Mouse (Mus musculus): Measurements from ENCODE around the gene Polh.

Polh gene

DNA sequence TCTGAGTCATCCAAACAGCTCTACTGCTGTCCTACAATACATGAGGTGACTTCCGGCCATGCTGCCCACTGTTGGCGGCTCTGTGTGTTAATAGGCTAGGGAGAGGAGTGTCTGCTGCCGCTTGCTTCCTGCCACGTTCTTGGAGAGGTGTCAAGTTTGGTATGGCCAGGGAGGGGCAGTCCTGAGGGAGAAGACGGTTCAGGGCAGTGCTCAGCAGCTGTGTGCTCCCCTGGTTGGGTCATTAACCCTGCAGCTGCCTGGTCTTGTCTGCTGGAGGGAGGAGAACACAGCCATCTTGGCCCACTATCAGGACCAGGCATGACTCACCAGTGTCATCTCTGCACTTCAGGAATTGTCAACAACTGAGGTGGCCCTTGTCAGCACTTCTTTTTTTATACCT is 34.1 kb downstream of the Polh start:
- DNase-seq (ENCODE audit: low read depth, low spot score) = no peak

DNA sequence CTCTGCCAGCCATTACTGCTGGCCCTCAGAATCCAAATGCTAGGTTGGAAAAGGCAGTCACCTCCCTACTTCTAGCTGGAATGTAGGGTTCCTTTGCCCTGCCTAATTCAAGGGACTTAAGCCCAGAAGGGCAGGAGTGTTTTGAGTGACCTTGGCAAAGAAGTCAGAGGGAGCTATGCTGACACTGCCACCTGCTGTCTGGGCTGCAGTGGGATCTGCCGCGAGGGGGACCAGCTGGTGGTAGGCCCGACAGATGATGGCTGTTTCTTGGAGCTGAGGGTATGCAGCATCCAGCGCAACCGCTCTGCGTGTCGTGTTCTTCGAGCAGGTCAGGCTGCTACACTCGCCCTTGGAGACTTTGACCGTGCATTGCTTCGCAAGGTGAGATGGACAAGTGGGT is 35.4 kb downstream of the Polh start:
- no peak for DNase-seq (ENCODE audit: low read depth, low spot score)

DNA sequence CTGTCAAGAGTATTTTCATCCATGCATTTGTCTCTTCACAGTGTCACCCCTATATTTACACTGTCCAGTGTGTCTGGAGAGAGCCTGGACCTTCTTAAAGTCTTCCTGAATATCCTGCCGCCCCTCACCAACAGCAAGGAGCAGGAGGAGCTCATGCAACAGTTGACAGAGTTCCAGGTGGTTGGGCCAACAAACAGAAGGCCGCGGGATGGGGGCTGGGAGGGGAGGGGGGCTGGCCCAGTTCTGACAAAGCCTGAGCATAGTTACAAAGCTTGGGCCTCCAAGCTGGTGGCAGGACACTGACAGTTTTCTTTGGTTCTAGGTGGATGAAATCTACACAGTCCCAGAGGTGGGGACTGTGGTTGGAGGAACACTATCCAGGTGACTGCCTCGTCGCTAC is 36.2 kb downstream of the Polh start:
- no peak for DNase-seq (ENCODE audit: low read depth, low spot score)

DNA sequence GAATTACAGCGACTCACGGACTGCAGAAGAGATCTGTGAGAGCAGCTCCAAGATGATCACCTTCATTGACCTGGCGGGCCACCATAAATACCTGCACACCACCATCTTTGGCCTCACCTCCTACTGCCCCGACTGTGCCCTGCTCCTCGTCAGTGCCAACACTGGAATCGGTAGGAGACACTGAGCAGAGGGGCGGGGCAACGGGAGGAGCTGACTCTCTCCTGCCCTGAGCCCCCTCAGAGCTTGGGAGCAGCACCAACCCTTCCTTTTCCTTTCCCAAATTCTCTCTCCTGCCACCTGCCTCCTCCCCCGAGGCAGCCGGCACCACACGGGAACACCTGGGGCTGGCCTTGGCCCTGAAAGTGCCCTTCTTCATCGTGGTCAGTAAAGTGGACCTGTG is 37.0 kb downstream of the Polh start:
- no peak for DNase-seq (ENCODE audit: low read depth, low spot score)

DNA sequence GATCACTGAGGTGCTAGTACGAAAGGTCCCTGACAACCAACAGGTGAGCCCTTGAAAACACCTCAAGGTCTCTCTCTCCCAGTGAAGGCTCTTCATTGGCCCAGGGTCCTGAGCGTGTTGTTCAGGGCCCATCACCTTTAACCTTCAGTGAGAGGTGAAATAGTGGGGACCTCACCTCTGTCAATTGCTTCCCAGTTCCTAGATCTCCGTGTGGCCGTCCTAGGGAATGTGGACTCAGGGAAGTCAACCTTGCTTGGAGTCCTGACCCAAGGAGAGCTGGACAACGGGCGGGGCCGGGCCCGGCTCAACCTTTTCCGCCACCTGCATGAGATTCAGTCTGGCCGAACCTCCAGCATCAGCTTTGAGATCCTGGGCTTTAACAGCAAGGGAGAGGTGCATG is 37.7 kb downstream of the Polh start:
- no peak for DNase-seq (ENCODE audit: low read depth, low spot score)

DNA sequence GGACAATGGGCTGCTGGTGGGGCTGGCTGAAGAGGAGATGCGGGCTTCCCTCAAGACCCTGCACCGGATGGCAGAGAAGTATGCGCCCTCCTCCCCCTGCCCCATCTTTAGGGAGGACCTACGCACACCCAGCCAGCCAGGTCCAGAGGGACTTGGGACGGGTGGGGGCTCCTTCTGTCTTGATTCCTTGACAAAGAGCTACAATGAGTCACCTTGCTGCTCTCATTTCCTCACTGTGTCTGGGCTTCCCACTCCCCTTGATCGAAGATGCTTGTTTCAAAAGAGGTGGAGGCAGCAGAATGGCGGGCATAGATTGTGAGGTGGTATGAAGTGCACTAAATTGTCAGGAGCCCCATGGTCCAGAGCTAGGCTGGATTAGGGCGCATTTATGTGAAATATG is 38.1 kb downstream of the Polh start:
- DNase-seq (ENCODE audit: low read depth, low spot score) = no peak

DNA sequence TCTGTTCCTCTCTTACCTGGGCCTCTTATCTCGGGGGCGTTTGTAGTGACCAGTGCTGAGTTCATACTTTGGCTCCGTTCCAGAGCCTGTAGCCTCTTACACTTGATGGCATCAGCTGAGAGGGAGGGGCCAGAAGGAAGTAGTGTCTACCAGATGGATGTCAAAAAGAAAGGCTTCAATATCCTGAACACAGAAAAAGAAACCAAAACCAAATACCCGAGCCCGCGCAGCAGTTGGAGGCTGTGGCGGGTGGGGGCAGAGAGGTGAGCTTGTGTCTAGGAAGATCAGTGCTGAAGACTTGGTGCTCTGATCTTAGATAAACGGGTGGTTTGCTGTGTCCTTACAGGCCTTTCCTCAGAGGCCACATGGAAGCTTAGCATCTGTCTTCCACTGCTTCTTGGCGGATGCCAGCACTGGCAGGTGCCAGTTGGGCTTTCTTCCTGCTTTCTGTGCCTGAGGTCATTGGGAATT is 39.5 kb downstream of the Polh start:
- DNase-seq (ENCODE audit: low read depth, low spot score) = no peak

DNA sequence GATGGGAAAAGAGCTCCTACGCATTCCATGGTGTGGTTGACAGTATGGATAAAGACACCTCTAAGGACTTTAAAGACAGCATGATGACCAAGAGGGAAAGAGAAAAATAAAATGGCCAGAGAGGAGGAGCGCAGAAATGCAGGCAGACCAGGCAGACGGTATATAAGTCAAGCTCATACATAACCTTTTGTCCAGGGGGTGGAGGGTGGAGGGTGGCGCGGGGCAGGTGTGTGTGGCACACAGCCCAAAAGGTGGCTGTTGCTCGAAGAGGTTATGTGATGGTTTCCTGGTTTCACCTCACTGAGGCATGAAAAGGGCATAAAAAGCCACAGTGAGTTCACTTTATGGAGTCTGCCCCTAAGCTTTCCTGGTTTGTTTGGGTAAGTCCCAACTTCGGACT is 39.9 kb downstream of the Polh start:
- no peak for DNase-seq (ENCODE audit: low read depth, low spot score)

DNA sequence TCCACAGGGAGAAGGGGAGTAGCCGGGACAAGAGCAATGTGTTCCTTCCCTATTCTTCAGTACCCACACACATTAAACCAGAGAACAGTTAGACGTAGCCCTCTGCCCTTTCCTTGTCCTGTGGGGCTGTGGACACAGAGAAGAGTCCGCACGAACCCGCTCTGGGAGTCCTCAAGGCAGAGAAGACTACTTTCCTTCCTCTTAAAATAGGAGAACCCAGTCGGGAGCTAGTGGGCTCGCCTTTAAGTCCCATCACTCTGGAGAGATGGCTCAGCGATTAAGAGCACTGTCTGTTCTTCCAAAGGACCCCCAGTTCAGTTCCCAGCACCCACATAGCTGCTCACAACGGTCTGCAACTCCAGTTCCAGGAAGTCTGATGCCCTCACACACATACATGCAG is 40.7 kb downstream of the Polh start:
- no peak for DNase-seq (ENCODE audit: low read depth, low spot score)

DNA sequence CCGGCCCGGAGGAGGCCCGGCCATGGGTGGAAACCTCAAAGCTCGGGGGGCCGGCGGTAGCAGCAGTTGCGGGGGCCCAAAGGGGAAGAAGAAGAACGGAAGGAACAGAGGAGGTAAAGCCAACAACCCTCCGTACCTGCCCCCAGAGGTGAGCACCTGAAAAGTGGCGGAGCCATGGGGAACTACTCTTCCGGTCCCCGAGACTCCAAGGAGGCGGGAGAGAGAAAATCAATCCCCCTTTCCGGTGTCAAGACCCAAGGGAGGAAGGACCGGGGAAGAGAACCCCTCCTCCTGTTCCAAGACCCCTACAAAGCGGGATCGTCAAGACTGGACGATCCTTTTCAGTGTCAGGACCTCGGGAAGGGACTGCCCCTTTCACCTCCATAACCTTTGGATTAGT is 41.3 kb downstream of the Polh start:
- DNase-seq (ENCODE audit: low read depth, low spot score) = no peak

DNA sequence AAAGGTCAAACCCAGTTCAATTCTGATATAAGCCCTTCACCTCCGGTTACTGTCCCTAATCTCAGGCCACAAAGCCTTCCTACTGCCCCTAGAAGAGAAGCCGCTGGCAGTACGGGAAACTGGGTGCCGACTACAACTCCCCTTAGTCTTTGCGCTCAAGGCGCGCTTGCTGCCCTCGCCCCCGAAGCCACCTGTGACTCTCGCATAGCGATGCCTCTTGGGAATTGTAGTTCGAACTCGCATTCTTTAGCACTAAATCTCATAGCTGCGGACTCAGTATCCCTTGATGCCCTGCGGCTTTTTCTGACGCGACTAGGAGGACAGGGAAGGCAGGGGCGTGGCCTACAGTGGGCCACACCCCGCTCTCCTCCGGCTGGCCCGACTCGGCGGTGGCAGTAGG is 41.8 kb downstream of the Polh start, which contains the start of gene Gtpbp2:
Gene Gtpbp2, plus strand, starts transcription at position 347 of the 400 bp plus-strand sequence.
- peak; percentile 99 for DNase-seq (ENCODE audit: low read depth, low spot score)

DNA sequence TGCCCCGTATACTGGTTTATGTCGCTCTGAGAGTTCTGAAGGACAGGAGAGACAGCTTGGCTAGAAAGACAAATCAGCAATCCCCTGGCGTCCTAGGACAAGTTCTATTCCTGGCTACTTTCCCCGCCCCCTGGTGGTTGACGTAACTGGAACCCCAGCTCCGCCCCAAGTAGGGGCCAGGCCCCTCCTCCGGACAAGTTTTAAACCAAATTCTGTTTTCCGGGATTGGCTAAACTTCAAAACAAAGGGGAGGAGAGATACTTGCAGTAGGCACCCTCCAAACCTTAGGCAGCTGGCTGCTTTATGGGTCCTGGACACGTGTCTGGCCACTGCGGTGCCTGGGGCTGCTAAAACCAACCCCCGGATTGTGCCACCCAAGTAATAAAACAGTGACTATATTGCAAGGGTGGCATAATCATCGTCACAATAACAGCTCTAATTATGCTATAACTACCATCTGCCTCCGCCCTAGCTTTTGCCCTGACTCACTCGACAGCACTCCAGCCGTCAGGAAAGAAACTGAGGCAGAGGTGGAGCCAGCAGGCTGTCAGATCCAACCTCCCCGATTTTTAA is 42.3 kb downstream of the Polh start:
- peak; percentile 95 for DNase-seq (ENCODE audit: low read depth, low spot score)

DNA sequence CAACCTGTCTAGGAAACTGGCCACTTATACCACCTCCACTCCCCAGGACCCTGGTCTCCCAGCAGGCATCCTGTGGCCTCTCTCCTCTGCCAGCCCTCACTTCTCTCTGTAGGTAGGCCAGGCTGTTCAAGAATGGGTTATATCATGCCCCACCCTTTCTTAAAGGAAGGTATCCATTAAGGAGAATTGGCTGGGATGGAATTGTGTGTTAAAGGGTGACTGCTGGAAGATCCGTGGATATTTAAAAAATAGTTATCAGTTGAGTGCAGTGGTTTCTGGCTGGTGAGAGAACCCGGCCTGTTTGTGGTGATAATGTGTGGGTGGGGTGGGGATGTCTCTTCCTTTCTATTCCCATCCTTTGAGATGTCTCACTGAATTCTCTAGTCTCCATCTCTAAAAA is 43.2 kb downstream of the Polh start:
- no peak for DNase-seq (ENCODE audit: low read depth, low spot score)

DNA sequence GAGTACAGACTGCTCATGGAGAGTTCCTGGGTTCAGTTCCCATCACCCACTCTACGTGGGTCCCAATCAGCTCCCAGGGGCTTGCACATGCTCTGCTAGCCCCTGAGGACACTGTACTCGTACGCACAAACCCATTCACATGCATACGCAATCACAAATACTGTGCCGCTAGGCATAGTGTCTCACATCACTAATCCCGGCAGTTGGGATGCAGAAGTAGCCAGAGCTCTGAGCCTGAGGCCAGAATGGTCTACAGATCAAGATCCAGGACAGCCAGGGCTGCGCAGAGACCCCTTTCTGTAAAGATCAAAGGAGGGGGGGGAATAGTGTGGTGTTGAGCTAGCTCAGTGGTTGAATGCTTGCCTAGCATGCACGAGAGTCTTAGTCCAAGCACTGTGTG is 45.3 kb downstream of the Polh start:
- no peak for DNase-seq (ENCODE audit: low read depth, low spot score)

DNA sequence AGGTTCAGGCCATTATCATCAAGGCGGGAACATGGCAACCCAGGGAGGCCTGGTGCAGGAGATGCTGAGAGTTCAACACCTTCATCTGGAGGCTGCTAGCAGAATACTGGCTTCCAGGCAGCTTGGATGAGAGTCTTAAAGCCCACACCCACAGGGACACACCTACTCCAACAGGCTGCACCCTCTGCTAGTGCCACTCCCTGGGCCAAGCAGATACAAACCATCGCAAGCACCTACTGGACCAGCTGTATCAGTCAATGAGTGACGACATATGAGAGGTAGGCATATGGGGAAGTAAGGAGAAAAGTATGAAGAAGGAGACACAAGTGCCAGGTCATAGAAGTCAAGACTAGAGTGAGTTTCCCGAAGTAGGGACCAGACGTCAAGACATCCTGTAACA is 45.8 kb downstream of the Polh start:
- DNase-seq (ENCODE audit: low read depth, low spot score) = no peak

DNA sequence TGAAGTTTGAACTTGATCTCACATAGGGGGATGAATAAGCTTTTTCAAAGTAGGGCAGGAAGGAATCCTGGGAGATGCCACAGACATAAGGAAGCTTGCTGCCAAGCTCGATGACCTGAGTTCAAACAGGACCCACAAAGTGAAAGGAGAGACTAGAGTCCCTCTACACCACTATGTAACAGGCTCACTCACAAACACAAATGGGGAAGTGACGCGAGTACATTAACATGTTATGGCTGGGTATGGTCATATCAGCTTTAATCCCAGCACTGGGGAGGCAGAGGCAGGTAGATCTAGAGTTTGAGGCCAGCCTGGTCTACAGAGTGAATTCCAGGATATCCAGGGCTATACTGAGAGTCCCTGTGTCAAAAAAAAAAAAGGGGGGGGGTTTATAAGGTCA is 48.1 kb downstream of the Polh start:
- no peak for DNase-seq (ENCODE audit: low read depth, low spot score)

DNA sequence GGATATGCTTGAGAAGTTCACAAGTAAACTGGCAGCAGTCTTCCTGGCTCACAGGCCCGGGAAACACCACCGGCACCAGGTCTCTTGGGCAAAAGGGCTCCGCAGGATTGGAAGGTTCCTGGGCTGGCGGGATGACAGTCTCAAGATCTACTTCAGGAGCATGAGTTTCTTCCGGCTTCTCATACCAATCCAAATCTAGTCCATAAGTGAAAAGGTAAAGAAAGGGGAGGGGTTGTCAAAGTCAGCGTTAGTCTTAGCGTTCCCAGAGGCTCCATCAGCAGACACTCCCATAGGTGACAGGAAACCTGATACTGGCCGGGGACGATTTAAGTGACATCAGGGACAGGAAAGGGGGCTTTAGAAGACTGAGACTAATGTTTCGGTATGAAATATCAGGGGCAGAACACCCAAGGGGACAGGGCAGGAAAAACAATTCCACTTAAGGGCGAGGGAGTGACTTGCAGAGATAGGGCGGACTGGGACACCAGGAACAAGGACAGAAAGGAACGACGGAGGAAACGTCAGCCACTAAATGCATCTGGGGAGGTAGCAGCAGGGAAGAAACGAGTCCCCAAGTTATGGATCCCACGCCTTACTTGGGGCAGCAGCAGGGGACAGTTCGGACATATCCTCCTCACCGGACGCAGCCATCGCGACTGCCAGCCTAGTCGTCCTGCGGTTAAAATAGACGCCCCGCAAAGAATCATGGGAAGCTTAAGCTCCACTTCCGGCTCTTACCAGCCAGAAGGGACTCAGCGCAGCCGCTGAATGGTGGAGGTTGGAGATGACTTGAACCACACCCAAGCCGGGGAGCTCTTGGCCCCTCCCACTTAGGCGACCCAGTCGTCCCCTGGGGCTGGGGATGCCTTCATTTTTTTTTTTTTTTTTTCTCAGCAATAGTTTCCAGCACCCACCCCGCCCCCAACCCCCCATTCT is 49.3 kb downstream of the Polh start, which contains the start of gene Mad2l1bp:
Gene Mad2l1bp, minus strand, starts transcription at position 707 of the 936 bp plus-strand sequence.
- peak; percentile 95 for DNase-seq (ENCODE audit: low read depth, low spot score)

DNA sequence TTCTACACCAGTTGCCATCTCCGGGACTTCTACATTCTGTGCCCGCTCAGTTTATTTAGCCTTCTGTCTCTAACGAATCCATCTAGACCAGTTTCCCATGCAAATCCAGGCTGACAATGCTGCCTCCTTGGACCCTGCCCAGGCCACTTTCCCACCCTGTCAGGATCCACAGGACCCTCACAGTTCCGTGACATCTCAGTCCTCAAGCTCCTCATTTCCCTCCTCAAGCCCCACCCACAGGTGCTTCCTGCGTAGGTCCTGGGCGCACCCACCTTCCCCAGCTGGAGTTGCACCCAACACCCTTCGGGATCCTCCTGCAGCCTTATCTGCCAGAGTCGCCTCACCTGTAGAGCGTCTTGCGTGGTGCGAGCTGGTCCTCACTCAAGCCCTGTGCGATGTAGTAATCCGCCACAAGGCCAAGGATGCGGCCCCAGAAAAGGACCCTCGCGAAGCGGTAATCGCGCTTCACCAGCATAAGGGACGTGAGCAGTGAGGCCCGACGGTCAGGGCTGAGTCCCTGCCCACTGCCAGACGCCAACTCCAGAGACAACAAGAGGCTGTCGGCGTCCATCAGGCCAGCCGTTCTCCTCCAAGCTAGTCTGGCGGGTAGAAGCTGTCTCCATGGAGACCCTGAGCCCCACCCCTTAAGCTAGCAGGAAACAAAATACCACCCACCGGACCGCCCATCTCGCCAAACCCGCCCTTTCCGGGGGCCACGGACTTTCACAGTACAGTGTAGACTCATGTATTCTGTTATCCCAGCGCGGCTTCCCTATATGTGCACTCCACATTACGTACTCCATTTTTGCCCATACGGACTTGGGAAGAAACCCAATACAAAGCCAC is 58.6 kb downstream of the Polh start, which contains the start of gene Rsph9:
Gene Rsph9, minus strand, starts transcription at position 639 of the 846 bp plus-strand sequence.
- no peak for DNase-seq (ENCODE audit: low read depth, low spot score)

DNA sequence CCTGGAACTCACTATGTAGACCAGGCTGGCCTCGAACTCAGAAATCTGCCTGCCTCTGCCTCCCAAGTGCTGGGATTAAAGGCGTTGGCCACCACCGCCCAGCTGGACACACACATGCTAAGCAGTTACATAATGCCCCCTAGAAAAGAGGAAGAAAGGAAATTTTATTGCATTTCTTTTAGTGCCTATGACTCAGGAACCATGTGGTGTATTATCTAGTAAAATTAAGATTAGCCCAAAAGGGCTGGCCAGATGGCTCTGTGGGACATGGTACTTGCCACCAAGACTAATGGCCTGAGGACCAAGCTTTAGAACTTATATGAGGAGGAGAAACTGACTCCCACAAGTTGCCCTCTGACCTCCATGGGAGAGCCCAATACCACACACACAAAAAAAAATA is 62.6 kb downstream of the Polh start:
- DNase-seq (ENCODE audit: low read depth, low spot score) = no peak

DNA sequence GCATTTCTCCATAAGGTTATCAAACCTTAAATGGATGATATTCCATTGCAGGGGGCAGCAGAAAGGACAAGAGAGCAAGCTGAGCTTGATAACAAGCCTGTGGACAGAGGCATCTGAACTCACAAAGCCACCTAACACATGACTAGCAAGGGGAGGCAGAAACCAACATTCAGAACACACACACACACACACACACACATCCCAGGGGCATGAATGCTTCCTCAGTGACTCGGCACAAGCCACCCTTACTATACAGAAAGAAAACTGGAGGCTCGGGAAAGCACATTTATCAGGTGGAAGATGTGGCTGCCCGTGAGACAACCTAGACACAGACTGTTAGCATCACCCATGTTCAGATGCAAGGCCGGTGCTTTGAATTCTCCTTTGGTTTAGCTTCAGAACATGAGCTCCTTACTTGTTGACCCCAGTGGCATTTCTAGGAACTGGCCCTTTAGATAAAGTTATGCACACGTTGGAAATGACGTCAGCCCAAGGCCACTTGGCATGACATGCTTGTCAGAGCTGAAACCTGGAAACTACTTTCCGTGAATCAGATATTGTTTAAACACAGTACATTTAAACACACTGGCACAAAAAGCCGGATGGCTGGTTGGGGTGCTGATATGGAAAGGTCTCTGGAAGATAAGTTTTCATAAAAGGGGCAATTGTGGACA is 63.7 kb downstream of the Polh start:
- no peak for DNase-seq (ENCODE audit: low read depth, low spot score)

DNA sequence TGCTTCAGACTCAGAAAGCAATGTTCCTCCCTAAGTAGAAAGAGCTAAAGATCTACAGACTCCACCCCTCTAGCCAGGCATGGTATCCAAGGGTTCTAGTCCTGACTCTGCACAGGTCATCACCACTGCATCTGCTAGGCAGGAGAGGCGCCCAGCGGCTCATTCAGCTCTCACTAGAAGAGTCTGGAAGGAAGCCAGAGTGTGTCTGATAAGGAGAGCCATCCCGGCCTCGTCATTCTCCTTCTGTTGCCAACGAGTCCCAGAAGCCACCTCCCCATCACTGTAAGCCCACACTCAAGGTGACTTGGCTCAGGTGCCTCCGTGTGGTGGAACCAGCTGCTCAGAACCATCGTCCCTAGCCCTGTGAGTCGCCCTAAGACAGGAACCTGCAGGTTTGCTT is 69.6 kb downstream of the Polh start:
- DNase-seq (ENCODE audit: low read depth, low spot score) = no peak
